Mouse (Mus musculus) right cerebral cortex, postnatal 10 days (tissue): ENCODE results near the gene Trim7.
"Not testable (repeated sequence)": the region's sequence is repeated elsewhere in the genome, so short reads cannot be mapped to it uniquely, and the experiment has no call there.

Experiments used
- DNase-seq, 2 experiments: peaks; one replicate each; pipeline ENCODE4 v3.0.0; 2021; ENCODE audit warnings: low spot score in 2 of 2

Trim7 gene

GRCm38 (mm10) chr11:48898812-48899431, 73.0 kb downstream of the Trim7 start:
- no peak for DNase-seq

DNA sequence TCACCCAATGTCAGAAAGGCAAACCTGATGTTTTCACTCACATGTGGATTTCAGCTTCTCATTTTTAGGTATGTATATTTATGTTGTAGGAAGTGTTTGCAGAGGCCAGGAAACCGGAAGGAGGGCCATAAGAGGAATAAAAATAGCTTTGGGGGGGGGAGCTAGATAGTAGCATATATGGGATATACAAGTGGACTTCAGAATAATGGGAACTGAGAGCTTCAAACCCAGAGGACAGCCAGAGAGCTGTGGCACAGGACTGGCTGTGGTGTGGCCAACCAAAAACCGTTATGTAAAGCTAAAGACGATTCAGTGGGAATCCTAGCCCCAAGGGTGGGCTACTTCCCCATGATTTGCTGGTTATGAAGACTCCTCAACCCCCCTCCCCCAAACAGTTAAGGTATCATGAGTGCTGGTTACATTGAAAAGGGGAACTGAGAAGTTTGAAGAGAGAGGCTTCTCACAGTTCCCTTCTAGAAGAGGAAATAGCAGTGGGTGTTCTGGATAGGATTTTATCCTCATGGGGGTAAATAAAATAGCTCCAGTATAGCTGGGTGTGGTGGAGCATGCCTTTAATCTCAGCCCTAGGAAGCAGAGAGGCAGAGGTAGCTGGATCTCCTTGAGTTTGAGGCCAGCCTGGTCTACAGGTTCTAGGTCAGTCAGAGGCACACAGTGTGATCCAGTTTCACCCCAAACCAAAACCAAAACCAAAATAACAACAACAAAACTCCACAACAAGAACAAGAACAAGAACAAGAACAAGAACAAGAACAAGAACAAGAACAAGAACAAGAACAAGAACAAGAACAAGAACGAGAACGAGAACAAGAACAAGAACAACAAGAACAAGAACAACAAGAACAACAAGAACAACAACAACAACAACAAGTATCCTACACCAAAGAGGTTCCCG, 75.0 kb downstream of the Trim7 start:
- not testable (repeated sequence) for DNase-seq

- not testable (repeated sequence) for DNase-seq
These were observed 75.6 kb downstream of the Trim7 start for GRCm38 (mm10) chr11:48901567-48901930.
